Mouse (Mus musculus) c-Kit-positive CD71-positive TER-119-positive erythroid progenitor cells, embryonic 14.5 days (primary cell): ENCODE data around the gene 4833439L19Rik.
A peak's percentile ranks its signal among the peaks of the same experiment; 100 is the strongest.

ENCODE experiments used
- DNase-seq: peaks from one replicate; pipeline ENCODE4 v3.0.0-alpha.2; 2013; ENCODE audit warnings: low spot score

The 4833439L19Rik gene

GRCm38 (mm10) chr13:54520221-54520620 lies 45.0 kb downstream of the 4833439L19Rik start:
- DNase-seq = peak; percentile 29

GRCm38 (mm10) chr13:54505920-54506319 lies 59.3 kb downstream of the 4833439L19Rik start:
- DNase-seq = no peak

- no peak for DNase-seq
Measured at GRCm38 (mm10) chr13:54504611-54505260, 60.5 kb downstream of the 4833439L19Rik start.

GRCm38 (mm10) chr13:54503604-54504521 lies 61.4 kb downstream of the 4833439L19Rik start, which contains the start of gene Simc1:
Simc1 (plus strand) TSS chr13:54503779.
- DNase-seq = peak; percentile 55

- no peak for DNase-seq
Measured at GRCm38 (mm10) chr13:54503278-54503603, 62.0 kb downstream of the 4833439L19Rik start.

GRCm38 (mm10) chr13:54501957-54502690 lies 63.1 kb downstream of the 4833439L19Rik start:
- no peak for DNase-seq

GRCm38 (mm10) chr13:54501352-54501751 lies 63.9 kb downstream of the 4833439L19Rik start:
- no peak for DNase-seq
